Mouse (Mus musculus): Measurements from ENCODE around the gene Mllt6. TPM values are rescaled to one million over a fixed set of nuclear protein-coding genes. Genes with fewer than 3 reads are reported as not detected.
A peak's percentile ranks its signal among the peaks of the same experiment; 100 is the strongest.

Mllt6 gene
- polyA plus RNA-seq, 1 experiment from 2014 or later: 3.5 TPM

DNA sequence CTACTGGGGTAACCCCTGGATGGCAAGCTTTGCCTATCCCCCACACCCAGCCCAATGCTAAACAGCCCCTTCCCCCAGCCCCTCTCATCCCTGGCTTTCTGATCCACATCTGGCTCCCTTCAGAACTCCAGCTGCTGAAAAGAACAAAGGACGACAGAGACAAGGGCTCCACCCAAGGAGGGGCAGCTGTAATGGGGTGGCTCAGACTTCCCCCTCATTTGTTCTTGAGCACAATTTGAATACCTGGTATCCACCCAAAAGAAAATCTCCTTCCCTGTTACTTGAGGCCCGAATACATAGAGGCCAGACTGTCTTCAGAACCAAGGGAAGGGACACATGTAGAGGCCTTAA, 7.9 kb downstream of the Mllt6 start:
- peaks cover 9% of the 10 kb centered on the region; the same call in 1 of the 2 replicates for H3K4me1 ChIP-seq (replicated peaks)
- H3K27me3 ChIP-seq: no peaks in the 10 kb centered on the region
- no peak overlapping the region for H3K27ac ChIP-seq (replicated peaks)
- no peak overlapping the region for H3K9ac ChIP-seq
- 44% methylated on average over 2 of the region's 2 CpGs for WGBS
- peaks cover 48% of the 10 kb centered on the region for H3K36me3 ChIP-seq
- no peak for ATAC-seq (ENCODE audit: low FRiP score, low read depth)
- no peak overlapping the region for H3K4me3 ChIP-seq
- H3K9me3 ChIP-seq: no peaks in the 10 kb centered on the region
- no peak overlapping the region for H3K4me2 ChIP-seq

DNA sequence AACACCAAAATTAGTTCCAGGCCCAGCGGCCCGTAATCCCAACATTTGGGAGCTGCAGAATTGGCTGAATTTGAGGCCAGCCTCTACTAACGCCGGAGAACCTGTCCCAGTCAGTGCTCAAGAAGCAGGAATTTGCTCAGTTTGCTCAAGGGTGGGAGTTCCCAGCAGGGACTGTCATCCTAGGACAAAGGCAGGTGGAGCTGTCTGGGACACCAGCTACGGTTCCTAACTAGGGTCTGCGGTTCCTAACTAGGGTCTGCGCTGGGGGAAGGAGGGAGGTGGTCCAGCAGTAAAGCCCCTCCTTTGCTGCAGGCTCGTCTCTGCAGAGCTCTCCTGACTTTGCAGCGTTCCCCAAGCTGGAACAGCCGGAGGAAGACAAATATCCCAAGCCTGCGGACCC, 9.9 kb downstream of the Mllt6 start:
- H3K4me3 ChIP-seq: no peak overlapping the region
- H3K36me3 ChIP-seq: peaks cover 47% of the 10 kb centered on the region
- peaks cover 18% of the 10 kb centered on the region for H3K4me1 ChIP-seq (replicated peaks)
- no peak overlapping the region for H3K4me2 ChIP-seq
- no peaks in the 10 kb centered on the region for H3K27me3 ChIP-seq
- H3K27ac ChIP-seq (replicated peaks): no peak overlapping the region
- no peak for ATAC-seq (ENCODE audit: low FRiP score, low read depth)
- H3K9ac ChIP-seq: no peak overlapping the region
- WGBS: 81% methylated on average over 11 of the region's 11 CpGs
- H3K9me3 ChIP-seq: no peaks in the 10 kb centered on the region

DNA sequence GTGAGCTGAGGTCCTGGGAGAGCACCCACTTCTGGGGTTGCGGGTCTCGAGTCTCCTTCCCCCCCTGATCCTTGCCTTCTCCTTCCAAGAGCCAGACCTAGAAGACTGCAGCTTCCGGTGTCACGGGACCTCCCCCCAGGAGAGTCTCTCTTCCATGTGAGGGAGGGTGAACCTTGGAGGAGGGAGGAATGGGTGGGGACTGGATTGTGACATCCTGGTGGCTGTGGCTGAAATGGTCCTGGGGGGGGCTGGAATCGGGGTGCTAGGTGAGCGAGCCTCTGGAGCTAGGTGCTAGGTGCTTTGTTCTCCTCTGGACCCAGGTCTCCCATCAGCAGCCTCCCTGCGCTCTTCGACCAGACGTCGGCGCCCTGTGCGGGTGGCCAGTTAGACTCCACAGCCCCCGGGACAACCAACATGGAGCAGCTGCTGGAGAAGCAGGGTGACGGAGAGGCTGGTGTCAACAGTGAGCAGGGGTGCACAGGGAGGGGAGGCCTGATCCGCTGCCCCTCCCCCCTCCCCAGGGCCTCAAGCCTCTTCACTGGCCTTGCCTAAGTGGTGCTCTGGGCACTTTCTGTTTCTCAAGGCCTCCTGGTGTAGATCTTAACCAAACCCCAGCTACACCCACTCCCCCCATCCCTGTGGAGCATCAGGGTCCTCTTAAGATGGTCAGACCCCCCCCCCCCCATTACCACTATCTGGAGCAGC, 13.0 kb downstream of the Mllt6 start:
- Histone ChIP-seq H3K9ac (no peak overlapping the region), H3K4me2 (no peak overlapping the region), H3K27ac (replicated peaks) (no peak overlapping the region), H3K27me3 (no peaks in the 10 kb centered on the region), H3K4me1 (replicated peaks) (peaks cover 16% of the 10 kb centered on the region), H3K36me3 (peaks cover 50% of the 10 kb centered on the region), H3K9me3 (no peaks in the 10 kb centered on the region), H3K4me3 (no peak overlapping the region)
- ATAC-seq (ENCODE audit: low FRiP score, low read depth): no peak
- WGBS: 88% methylated on average over 14 of the region's 15 CpGs

DNA sequence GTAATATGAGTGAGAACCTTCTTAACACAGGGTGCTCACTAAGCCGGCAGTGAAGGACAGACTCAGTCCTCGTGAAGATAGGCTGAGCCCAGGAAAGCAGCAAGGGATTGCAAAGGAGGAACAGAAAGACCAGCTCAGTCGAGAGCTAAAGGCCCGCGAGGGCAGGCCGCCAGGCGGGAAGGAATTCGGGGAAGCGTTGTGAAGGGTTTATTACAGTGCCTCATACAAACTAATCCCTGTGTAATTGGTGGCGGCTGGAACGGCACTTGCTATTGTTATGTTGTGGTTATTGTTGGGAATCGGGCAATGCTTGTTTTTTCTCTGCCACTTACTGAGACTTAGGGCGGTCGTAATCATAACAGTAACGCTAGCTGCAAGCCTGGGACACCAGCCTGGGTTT, 14.2 kb downstream of the Mllt6 start:
- 38% methylated on average over 15 of the region's 15 CpGs for WGBS
- H3K4me1 ChIP-seq (replicated peaks): peaks cover 16% of the 10 kb centered on the region
- H3K36me3 ChIP-seq: peaks cover 56% of the 10 kb centered on the region
- no peak overlapping the region for H3K9ac ChIP-seq
- no peaks in the 10 kb centered on the region for H3K27me3 ChIP-seq
- ATAC-seq (ENCODE audit: low FRiP score, low read depth): no peak
- no peaks in the 10 kb centered on the region for H3K9me3 ChIP-seq
- no peak overlapping the region for H3K4me3 ChIP-seq
- H3K27ac ChIP-seq (replicated peaks): no peak overlapping the region
- no peak overlapping the region for H3K4me2 ChIP-seq

DNA sequence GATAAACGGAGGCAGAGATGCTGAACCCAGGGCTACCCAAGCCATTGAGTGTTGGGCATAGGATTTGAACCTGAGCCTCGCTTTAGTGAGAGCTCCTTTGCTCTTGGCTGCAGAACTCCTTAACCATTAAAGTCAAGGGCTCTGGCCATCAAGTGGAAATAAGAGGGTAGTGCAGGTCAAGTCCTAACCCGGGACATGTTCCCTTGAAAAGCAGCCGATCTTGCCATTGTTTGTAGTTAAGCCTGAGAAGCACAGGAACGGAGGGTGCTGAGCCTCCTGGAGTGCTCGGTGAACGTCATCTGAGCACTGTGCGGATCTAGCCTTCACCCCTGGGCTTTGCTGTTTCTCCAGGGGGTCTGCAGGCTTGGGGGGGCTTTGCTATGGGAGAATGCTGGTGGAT, 14.6 kb downstream of the Mllt6 start:
- ATAC-seq (ENCODE audit: low FRiP score, low read depth): no peak
- 53% methylated on average over 8 of the region's 8 CpGs for WGBS
- no peaks in the 10 kb centered on the region for H3K27me3 ChIP-seq
- H3K4me3 ChIP-seq: no peak overlapping the region
- peaks cover 51% of the 10 kb centered on the region for H3K36me3 ChIP-seq
- H3K4me1 ChIP-seq (replicated peaks): peaks cover 16% of the 10 kb centered on the region
- no peaks in the 10 kb centered on the region for H3K9me3 ChIP-seq
- H3K4me2 ChIP-seq: no peak overlapping the region
- no peak overlapping the region for H3K27ac ChIP-seq (replicated peaks)
- H3K9ac ChIP-seq: no peak overlapping the region

GRCm38 (mm10) chr11:97678301-97678700, 15.1 kb downstream of the Mllt6 start:
- no peaks in the 10 kb centered on the region for H3K9me3 ChIP-seq
- no peak overlapping the region for H3K4me3 ChIP-seq
- no peak overlapping the region for H3K27ac ChIP-seq (replicated peaks)
- 83% methylated on average over 14 of the region's 15 CpGs for WGBS
- peaks cover 16% of the 10 kb centered on the region for H3K4me1 ChIP-seq (replicated peaks)
- H3K27me3 ChIP-seq: no peaks in the 10 kb centered on the region
- no peak overlapping the region for H3K4me2 ChIP-seq
- peaks cover 47% of the 10 kb centered on the region for H3K36me3 ChIP-seq
- no peak for ATAC-seq (ENCODE audit: low FRiP score, low read depth)
- no peak overlapping the region for H3K9ac ChIP-seq

DNA sequence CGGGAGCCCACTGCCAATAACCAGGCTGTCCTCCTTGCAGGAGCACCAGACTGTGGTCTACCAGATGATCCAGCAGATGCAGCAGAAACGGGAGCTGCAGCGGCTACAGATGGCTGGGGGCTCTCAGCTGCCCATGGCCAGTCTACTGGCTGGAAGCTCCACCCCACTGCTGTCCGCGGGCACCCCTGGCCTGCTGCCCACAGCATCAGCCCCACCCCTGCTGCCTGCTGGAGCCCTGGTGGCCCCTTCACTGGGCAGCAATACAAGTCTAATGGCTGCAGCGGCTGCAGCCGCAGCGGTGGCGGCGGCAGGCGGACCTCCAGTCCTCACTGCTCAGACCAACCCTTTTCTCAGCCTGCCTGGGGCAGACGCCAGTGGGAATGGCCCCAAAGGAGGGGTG, 17.2 kb downstream of the Mllt6 start:
- H3K27ac ChIP-seq (replicated peaks): no peak overlapping the region
- ATAC-seq (ENCODE audit: low FRiP score, low read depth): peak; percentile 58; the same call in 1 of the 2 replicates
- 60% methylated on average over 12 of the region's 12 CpGs for WGBS
- H3K9me3 ChIP-seq: no peaks in the 10 kb centered on the region
- H3K36me3 ChIP-seq: peaks cover 30% of the 10 kb centered on the region
- peaks cover 25% of the 10 kb centered on the region for H3K4me1 ChIP-seq (replicated peaks)
- H3K4me3 ChIP-seq: no peak overlapping the region
- H3K4me2 ChIP-seq: no peak overlapping the region
- H3K27me3 ChIP-seq: no peaks in the 10 kb centered on the region
- H3K9ac ChIP-seq: no peak overlapping the region

GRCm38 (mm10) chr11:97682504-97683055, 19.4 kb downstream of the Mllt6 start:
- ATAC-seq (ENCODE audit: low FRiP score, low read depth): no peak
- Histone ChIP-seq H3K9ac (no peak overlapping the region), H3K4me1 (replicated peaks) (peaks cover 28% of the 10 kb centered on the region), H3K9me3 (no peaks in the 10 kb centered on the region), H3K4me3 (no peak overlapping the region), H3K27me3 (no peaks in the 10 kb centered on the region), H3K4me2 (no peak overlapping the region), H3K27ac (replicated peaks) (no peak overlapping the region), H3K36me3 (peaks cover 23% of the 10 kb centered on the region)
- WGBS: 87% methylated on average over 6 of the region's 6 CpGs

- WGBS: 85% methylated on average over 6 of the region's 6 CpGs
- H3K36me3 ChIP-seq: peaks cover 24% of the 10 kb centered on the region
Observed at GRCm38 (mm10) chr11:97684063-97684680, 21.0 kb downstream of the Mllt6 start.

DNA sequence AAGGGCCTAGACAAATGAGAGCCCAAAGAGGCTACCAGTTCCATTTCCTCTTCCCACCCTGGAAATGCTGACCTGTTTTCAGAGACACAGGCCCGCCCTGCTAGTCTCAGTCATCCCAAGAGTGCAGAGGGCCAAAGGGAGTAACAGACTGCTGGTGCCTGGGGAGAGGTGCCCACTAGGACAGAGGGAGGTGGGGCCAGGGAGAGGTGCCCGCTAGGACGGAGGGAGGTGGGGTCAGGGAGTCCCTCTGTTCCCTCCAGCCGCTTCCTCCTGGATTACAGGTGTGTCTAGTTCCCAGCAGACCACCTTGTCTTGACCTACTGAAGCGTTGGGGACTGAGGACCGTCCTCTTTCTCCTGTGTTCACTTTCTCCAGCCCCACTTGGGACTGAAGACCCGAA, 21.6 kb downstream of the Mllt6 start:
- H3K9me3 ChIP-seq: no peaks in the 10 kb centered on the region
- 36% methylated on average over 7 of the region's 7 CpGs for WGBS
- peaks cover 22% of the 10 kb centered on the region for H3K4me1 ChIP-seq (replicated peaks)
- H3K27ac ChIP-seq (replicated peaks): no peak overlapping the region
- peak overlapping the region; percentile 93; the same call in 1 of the 2 replicates for H3K4me2 ChIP-seq
- no peak for ATAC-seq (ENCODE audit: low FRiP score, low read depth)
- H3K9ac ChIP-seq: no peak overlapping the region; the same call in 1 of the 2 replicates
- H3K27me3 ChIP-seq: no peaks in the 10 kb centered on the region
- peaks cover 22% of the 10 kb centered on the region for H3K36me3 ChIP-seq
- no peak overlapping the region for H3K4me3 ChIP-seq

More at GRCm38 (mm10) chr11:97684063-97684680, 21.0 kb downstream of the Mllt6 start:
- Histone ChIP-seq H3K9ac (no peak overlapping the region), H3K4me3 (no peak overlapping the region), H3K9me3 (no peaks in the 10 kb centered on the region), H3K27ac (replicated peaks) (no peak overlapping the region), H3K4me1 (replicated peaks) (peaks cover 22% of the 10 kb centered on the region), H3K4me2 (no peak overlapping the region), H3K27me3 (no peaks in the 10 kb centered on the region)
- ATAC-seq (ENCODE audit: low FRiP score, low read depth): no peak

DNA sequence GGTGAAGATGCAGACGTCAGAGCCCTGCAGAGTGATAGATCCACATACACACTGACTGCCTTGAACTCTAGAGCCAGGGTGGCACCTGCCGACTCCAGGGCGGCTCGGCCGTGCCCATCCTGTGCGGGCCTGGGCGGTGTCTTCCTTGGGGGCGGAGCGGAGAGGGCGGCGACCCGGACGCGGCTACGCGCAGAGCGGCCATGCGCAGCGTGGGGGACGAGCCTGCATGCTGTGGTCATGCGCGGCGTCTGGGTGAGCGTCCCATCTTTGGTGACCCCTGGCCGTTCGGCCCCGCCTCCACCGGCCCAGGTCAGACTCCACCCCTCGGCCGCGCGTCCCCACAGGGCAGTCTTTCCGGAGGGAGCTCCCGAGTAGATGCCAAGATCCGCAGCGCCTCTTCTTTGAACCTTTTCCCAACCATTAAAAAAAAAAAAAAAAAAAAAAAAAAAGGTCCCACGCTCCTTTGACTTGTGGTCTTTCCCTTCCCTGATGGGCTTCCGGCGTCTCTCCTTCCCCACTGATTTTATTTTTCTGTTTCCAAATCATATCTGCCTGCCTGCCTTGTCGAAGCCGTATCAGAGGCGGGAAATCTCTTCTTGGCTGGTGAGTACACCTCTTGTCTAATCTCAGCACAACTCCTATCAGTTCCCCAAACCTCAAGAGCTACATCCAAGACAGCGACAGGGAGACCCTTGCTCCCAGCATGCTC, 22.6 kb downstream of the Mllt6 start, which contains the start of gene Cisd3:
TSS of gene Cisd3 (plus strand) at position 214 of the 709 bp plus-strand sequence.
- H3K27ac ChIP-seq (replicated peaks): peak within 1 kb of the TSS; percentile 70
- no peaks in the 10 kb centered on the region for H3K9me3 ChIP-seq
- H3K4me2 ChIP-seq: peak within 1 kb of the TSS; percentile 93
- H3K36me3 ChIP-seq: peaks cover 28% of the 10 kb centered on the region
- peak within 1 kb of the TSS; percentile 63 for H3K9ac ChIP-seq
- H3K4me3 ChIP-seq: peak within 1 kb of the TSS; percentile 48
- peaks cover 19% of the 10 kb centered on the region for H3K4me1 ChIP-seq (replicated peaks)
- H3K27me3 ChIP-seq: no peaks in the 10 kb centered on the region
- peak; percentile 73 for ATAC-seq (ENCODE audit: low FRiP score, low read depth)
- WGBS: 1% methylated on average over 43 of the region's 43 CpGs
